Mouse (Mus musculus) large intestine, adult 2 months (tissue): ENCODE data around the gene Dpf1. TPM values are rescaled to one million over a fixed set of nuclear protein-coding genes. Genes with fewer than 3 reads are reported as not detected.

Experiments used
- polyA plus RNA-seq: library from polyadenylated mRNA; depleted of rRNA; stranded (reverse); fragments of >200 nt; gene quantifications from 2 replicates; pipeline ENCODE4 v1.2.3, GENCODE M21; 2012; rRNA removed

Gene Dpf1
- polyA plus RNA-seq, 1 experiment: 0.55 TPM

Other genes with a start within 250 kb of the Dpf1 start
- 0.09 and 0.11 TPM in 2 replicates for gene Ryr1, start 178.8 kb upstream of the Dpf1 start, polyA plus RNA-seq
- gene Rasgrp4, start 169.1 kb upstream of the Dpf1 start, polyA plus RNA-seq: 2.1 and 2.9 TPM in 2 replicates
- 115 and 131 TPM in 2 replicates for gene Fam98c, start 147.7 kb upstream of the Dpf1 start, polyA plus RNA-seq
- gene Ggn, start 133.7 kb upstream of the Dpf1 start, polyA plus RNA-seq: 0.40 and 0.47 TPM in 2 replicates
- gene Spred3, start 133.5 kb upstream of the Dpf1 start, polyA plus RNA-seq: 1.1 and 1.8 TPM in 2 replicates
- gene Psmd8, start 123.2 kb upstream of the Dpf1 start, polyA plus RNA-seq: 201 and 229 TPM in 2 replicates
- 0.56 and 0.80 TPM in 2 replicates for gene Catsperg1, start 89.9 kb upstream of the Dpf1 start, polyA plus RNA-seq
- 26.5 and 33.1 TPM in 2 replicates for gene Kcnk6, start 71.4 kb upstream of the Dpf1 start, polyA plus RNA-seq
- 49.5 and 53.2 TPM in 2 replicates for gene Yif1b, start 65.6 kb upstream of the Dpf1 start, polyA plus RNA-seq
- gene 2200002D01Rik, start 55.5 kb upstream of the Dpf1 start, polyA plus RNA-seq: 527 and 553 TPM in 2 replicates
- 1,158 and 1,420 TPM in 2 replicates for gene Spint2, start 22.0 kb upstream of the Dpf1 start, polyA plus RNA-seq
- 31.2 and 33.4 TPM in 2 replicates for gene Ppp1r14a, start 14.6 kb upstream of the Dpf1 start, polyA plus RNA-seq
- gene Sipa1l3, start 214.7 kb downstream of the Dpf1 start, polyA plus RNA-seq: 46.5 and 86.4 TPM in 2 replicates